Mouse (Mus musculus): ENCODE results near the gene Vps8. TPM values are rescaled to one million over a fixed set of nuclear protein-coding genes. Genes with fewer than 3 reads are reported as not detected.

Gene Vps8
- polyA plus RNA-seq, 1 experiment, result 19.4 TPM

- Histone ChIP-seq H3K4me2 (ENCODE audit: low read depth) (no peak overlapping the region), H3K4me3 (no peak overlapping the region), H3K36me3 (ENCODE audit: control insufficient read depth, insufficient read depth) (no peaks in the 10 kb centered on the region), H3K27me3 (ENCODE audit: control insufficient read depth, insufficient read depth, insufficient read length) (no peaks in the 10 kb centered on the region), H3ac (ENCODE audit: control insufficient read depth, insufficient read length) (no peak overlapping the region), H3K79me2 (ENCODE audit: control insufficient read depth, insufficient read depth) (no peaks in the 10 kb centered on the region)
- TF ChIP-seq POLR2A (IDR thresholded peaks at IDR 0.05; ENCODE audit: insufficient read length, low read depth) (no peak), REST (IDR thresholded peaks at IDR 0.05; ENCODE audit: insufficient read depth, insufficient read length) (no peak), TCF12 (IDR thresholded peaks at IDR 0.05; ENCODE audit: insufficient read depth, poor library complexity, severe bottlenecking) (no peak), CEBPB (IDR thresholded peaks at IDR 0.05; ENCODE audit: insufficient read depth, poor library complexity, severe bottlenecking) (no peak), SRF (IDR thresholded peaks at IDR 0.05; ENCODE audit: control insufficient read depth, insufficient read length, low read depth) (no peak), TCF3 (IDR thresholded peaks at IDR 0.05; ENCODE audit: insufficient read length, low read depth) (no peak), MAX (IDR thresholded peaks at IDR 0.05; ENCODE audit: low read depth) (no peak), POLR2AphosphoS2 (IDR thresholded peaks at IDR 0.05; ENCODE audit: insufficient read length, low read depth) (no peak), E2F4 (IDR thresholded peaks at IDR 0.05; ENCODE audit: insufficient read depth) (no peak), MYOG (IDR thresholded peaks at IDR 0.05; ENCODE audit: control insufficient read depth in 1 of 3, insufficient read depth in 1 of 3, insufficient read length in 2 of 3, low read depth in 2 of 3) (no peak), MYOD1 (IDR thresholded peaks at IDR 0.05; ENCODE audit: control insufficient read depth in 1 of 3, insufficient read length in 2 of 3, low read depth in 2 of 3) (no peak), USF1 (IDR thresholded peaks at IDR 0.05; ENCODE audit: low read depth) (no peak)
Measured at GRCm38 (mm10) chr16:21406136-21406535, 16.8 kb upstream of the Vps8 start.

GRCm38 (mm10) chr16:21411779-21412178 is 11.1 kb upstream of the Vps8 start:
- H3K27me3 ChIP-seq (ENCODE audit: control insufficient read depth, insufficient read depth, insufficient read length), result no peaks in the 10 kb centered on the region
- TF ChIP-seq MAX (IDR thresholded peaks at IDR 0.05; ENCODE audit: low read depth) (no peak), E2F4 (IDR thresholded peaks at IDR 0.05; ENCODE audit: insufficient read depth) (no peak), CEBPB (IDR thresholded peaks at IDR 0.05; ENCODE audit: insufficient read depth, poor library complexity, severe bottlenecking) (no peak), POLR2AphosphoS2 (IDR thresholded peaks at IDR 0.05; ENCODE audit: insufficient read length, low read depth) (no peak), REST (IDR thresholded peaks at IDR 0.05; ENCODE audit: insufficient read depth, insufficient read length) (no peak)
- H3K4me3 ChIP-seq, result no peak overlapping the region
- no peaks in the 10 kb centered on the region for H3K79me2 ChIP-seq (ENCODE audit: control insufficient read depth, insufficient read depth)
- no peak overlapping the region for H3ac ChIP-seq (ENCODE audit: control insufficient read depth, insufficient read length)
- no peaks in the 10 kb centered on the region for H3K36me3 ChIP-seq (ENCODE audit: control insufficient read depth, insufficient read depth)
- H3K4me2 ChIP-seq (ENCODE audit: low read depth), result no peak overlapping the region

- Histone ChIP-seq H3ac (ENCODE audit: control insufficient read depth, insufficient read length) (no peak overlapping the region), H3K4me3 (no peak overlapping the region), H3K27me3 (ENCODE audit: control insufficient read depth, insufficient read depth, insufficient read length) (no peaks in the 10 kb centered on the region), H3K4me2 (ENCODE audit: low read depth) (no peak overlapping the region), H3K36me3 (ENCODE audit: control insufficient read depth, insufficient read depth) (no peaks in the 10 kb centered on the region), H3K79me2 (ENCODE audit: control insufficient read depth, insufficient read depth) (no peaks in the 10 kb centered on the region)
- TF ChIP-seq USF1 (IDR thresholded peaks at IDR 0.05; ENCODE audit: low read depth), result no peak
- TF ChIP-seq TCF3 (IDR thresholded peaks at IDR 0.05; ENCODE audit: insufficient read length, low read depth), result no peak
- TF ChIP-seq POLR2AphosphoS2 (IDR thresholded peaks at IDR 0.05; ENCODE audit: insufficient read length, low read depth), result no peak
- TF ChIP-seq REST (IDR thresholded peaks at IDR 0.05; ENCODE audit: insufficient read depth, insufficient read length), result no peak
- TF ChIP-seq CEBPB (IDR thresholded peaks at IDR 0.05; ENCODE audit: insufficient read depth, poor library complexity, severe bottlenecking), result no peak
- TF ChIP-seq TCF12 (IDR thresholded peaks at IDR 0.05; ENCODE audit: insufficient read depth, poor library complexity, severe bottlenecking), result no peak
- TF ChIP-seq POLR2A (IDR thresholded peaks at IDR 0.05; ENCODE audit: insufficient read length, low read depth), result no peak
- TF ChIP-seq SRF (IDR thresholded peaks at IDR 0.05; ENCODE audit: control insufficient read depth, insufficient read length, low read depth), result no peak
- TF ChIP-seq E2F4 (IDR thresholded peaks at IDR 0.05; ENCODE audit: insufficient read depth), result no peak
- no peak for TF ChIP-seq MYOG (IDR thresholded peaks at IDR 0.05; ENCODE audit: control insufficient read depth in 1 of 3, insufficient read depth in 1 of 3, insufficient read length in 2 of 3, low read depth in 2 of 3)
- no peak for TF ChIP-seq MYOD1 (IDR thresholded peaks at IDR 0.05; ENCODE audit: control insufficient read depth in 1 of 3, insufficient read length in 2 of 3, low read depth in 2 of 3)
- no peak for TF ChIP-seq MAX (IDR thresholded peaks at IDR 0.05; ENCODE audit: low read depth)
Measured at GRCm38 (mm10) chr16:21412593-21413047, 10.3 kb upstream of the Vps8 start.

- Histone ChIP-seq H3K36me3 (ENCODE audit: control insufficient read depth, insufficient read depth) (no peaks in the 10 kb centered on the region), H3K4me3 (no peak overlapping the region), H3K4me2 (ENCODE audit: low read depth) (no peak overlapping the region), H3ac (ENCODE audit: control insufficient read depth, insufficient read length) (no peak overlapping the region), H3K79me2 (ENCODE audit: control insufficient read depth, insufficient read depth) (no peaks in the 10 kb centered on the region), H3K27me3 (ENCODE audit: control insufficient read depth, insufficient read depth, insufficient read length) (no peaks in the 10 kb centered on the region)
- TF ChIP-seq POLR2A (IDR thresholded peaks at IDR 0.05; ENCODE audit: insufficient read length, low read depth), result no peak
Measured at GRCm38 (mm10) chr16:21413819-21414218, 9.1 kb upstream of the Vps8 start.

DNA sequence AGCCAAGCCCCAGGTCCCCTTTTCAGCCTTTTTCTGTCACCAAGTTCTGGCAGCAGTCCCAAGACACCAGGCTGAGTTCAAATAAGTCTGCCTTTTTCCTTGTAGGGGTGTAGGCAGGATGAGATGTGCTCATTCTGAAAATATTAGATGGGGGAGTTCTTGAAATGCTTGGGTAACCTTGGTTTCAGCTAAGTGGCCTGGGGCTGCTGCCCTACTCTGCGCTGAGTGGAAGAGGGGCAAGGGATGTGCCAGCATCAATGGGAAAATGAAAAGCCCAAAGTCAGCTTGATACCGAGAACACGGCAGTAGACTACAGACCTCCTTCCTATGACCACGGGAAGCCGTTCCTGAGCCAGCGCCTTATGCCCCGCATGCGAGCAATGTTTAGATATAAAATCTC is 7.8 kb upstream of the Vps8 start:
- Histone ChIP-seq H3K4me2 (ENCODE audit: low read depth) (no peak overlapping the region), H3K79me2 (ENCODE audit: control insufficient read depth, insufficient read depth) (no peaks in the 10 kb centered on the region), H3ac (ENCODE audit: control insufficient read depth, insufficient read length) (no peak overlapping the region), H3K4me3 (no peak overlapping the region), H3K27me3 (ENCODE audit: control insufficient read depth, insufficient read depth, insufficient read length) (no peaks in the 10 kb centered on the region), H3K36me3 (ENCODE audit: control insufficient read depth, insufficient read depth) (no peaks in the 10 kb centered on the region)
- TF ChIP-seq POLR2A (IDR thresholded peaks at IDR 0.05; ENCODE audit: insufficient read length, low read depth), result no peak
- TF ChIP-seq CEBPB (IDR thresholded peaks at IDR 0.05; ENCODE audit: insufficient read depth, poor library complexity, severe bottlenecking), result no peak
- TF ChIP-seq SRF (IDR thresholded peaks at IDR 0.05; ENCODE audit: control insufficient read depth, insufficient read length, low read depth), result no peak
- no peak for TF ChIP-seq MYOG (IDR thresholded peaks at IDR 0.05; ENCODE audit: control insufficient read depth in 1 of 3, insufficient read depth in 1 of 3, insufficient read length in 2 of 3, low read depth in 2 of 3)
- no peak for TF ChIP-seq USF1 (IDR thresholded peaks at IDR 0.05; ENCODE audit: low read depth)
- TF ChIP-seq MAX (IDR thresholded peaks at IDR 0.05; ENCODE audit: low read depth), result no peak
- no peak for TF ChIP-seq TCF12 (IDR thresholded peaks at IDR 0.05; ENCODE audit: insufficient read depth, poor library complexity, severe bottlenecking)
- TF ChIP-seq REST (IDR thresholded peaks at IDR 0.05; ENCODE audit: insufficient read depth, insufficient read length), result no peak
- TF ChIP-seq TCF3 (IDR thresholded peaks at IDR 0.05; ENCODE audit: insufficient read length, low read depth), result no peak
- no peak for TF ChIP-seq POLR2AphosphoS2 (IDR thresholded peaks at IDR 0.05; ENCODE audit: insufficient read length, low read depth)
- no peak for TF ChIP-seq MYOD1 (IDR thresholded peaks at IDR 0.05; ENCODE audit: control insufficient read depth in 1 of 3, insufficient read length in 2 of 3, low read depth in 2 of 3)
- TF ChIP-seq E2F4 (IDR thresholded peaks at IDR 0.05; ENCODE audit: insufficient read depth), result no peak
